Mouse (Mus musculus) midbrain, embryonic 11.5 days (tissue): ENCODE measurements around the gene Maats1. TPM values are rescaled to one million over a fixed set of nuclear protein-coding genes. Genes with fewer than 3 reads are reported as not detected.

Experiments used
- ATAC-seq: fragments of 200-750 bp; cut with Nextera tagmentation; 2 replicates; pipeline ENCODE4 v1.8.0; 2017; ENCODE audit warnings: moderate TSS enrichment, moderate library complexity; ENCODE audit not compliant: low FRiP score
- DNase-seq: peaks from one replicate; pipeline ENCODE4 v3.0.0; 2015; ENCODE audit warnings: low spot score; ENCODE audit errors: missing footprints
- H3K27ac ChIP-seq: fragments of 300-500 bp; sonication (generic); 2 replicates; pipeline ENCODE4 v1.5.1; 2014; ENCODE audit warnings: low read depth, low read length
- H3K27me3 ChIP-seq: fragments of 300-500 bp; sonication (generic); 2 replicates; pipeline ENCODE4 v1.6.1; 2014; ENCODE audit warnings: mild to moderate bottlenecking, low read length, moderate library complexity, mixed read lengths; ENCODE audit not compliant: control insufficient read depth, insufficient read depth
- H3K36me3 ChIP-seq: fragments of 300-500 bp; sonication (generic); 2 replicates; pipeline ENCODE4 v1.6.1; 2014; ENCODE audit warnings: mild to moderate bottlenecking, low read length, moderate library complexity, mixed read lengths; ENCODE audit not compliant: control insufficient read depth, insufficient read depth
- H3K4me1 ChIP-seq: fragments of 300-500 bp; sonication (generic); 2 replicates; pipeline ENCODE4 v1.6.1; 2014; ENCODE audit warnings: low read length; ENCODE audit not compliant: control insufficient read depth, insufficient read depth
- H3K4me2 ChIP-seq: fragments of 300-500 bp; sonication (generic); 2 replicates; pipeline ENCODE4 v1.6.1; 2014; ENCODE audit warnings: mild to moderate bottlenecking, moderate library complexity
- H3K4me3 ChIP-seq: fragments of 300-500 bp; sonication (generic); 2 replicates; pipeline ENCODE4 v1.5.1; 2014; ENCODE audit warnings: low read depth, low read length
- H3K9ac ChIP-seq: fragments of 300-500 bp; sonication (generic); 2 replicates; pipeline ENCODE4 v1.6.1; 2014; ENCODE audit warnings: low read length
- H3K9me3 ChIP-seq: fragments of 300-500 bp; sonication (generic); 2 replicates; pipeline ENCODE4 v1.6.1; 2016; ENCODE audit warnings: low read length; ENCODE audit not compliant: control insufficient read depth
- WGBS: fragments of 180-500 bp; shearing (Covaris S2); extraction: QIAGEN DNeasy Blood & Tissue Kit; methylation state at CpG from one replicate; pipeline ENCODE4 v1.1.7; 2014; 5-methylcytosine and 5-hydroxymethylcytosine counted together
- polyA plus RNA-seq: library from polyadenylated mRNA; unstranded; fragments of >200 nt; fragmentation: Nextera tagmentation; extraction: Ambion mirVana; gene quantifications from 2 replicates; pipeline ENCODE4 v1.2.1, GENCODE M21; 2014

Gene Maats1
- polyA plus RNA-seq, 1 experiment from 2014 or later = 0.60 TPM

DNA sequence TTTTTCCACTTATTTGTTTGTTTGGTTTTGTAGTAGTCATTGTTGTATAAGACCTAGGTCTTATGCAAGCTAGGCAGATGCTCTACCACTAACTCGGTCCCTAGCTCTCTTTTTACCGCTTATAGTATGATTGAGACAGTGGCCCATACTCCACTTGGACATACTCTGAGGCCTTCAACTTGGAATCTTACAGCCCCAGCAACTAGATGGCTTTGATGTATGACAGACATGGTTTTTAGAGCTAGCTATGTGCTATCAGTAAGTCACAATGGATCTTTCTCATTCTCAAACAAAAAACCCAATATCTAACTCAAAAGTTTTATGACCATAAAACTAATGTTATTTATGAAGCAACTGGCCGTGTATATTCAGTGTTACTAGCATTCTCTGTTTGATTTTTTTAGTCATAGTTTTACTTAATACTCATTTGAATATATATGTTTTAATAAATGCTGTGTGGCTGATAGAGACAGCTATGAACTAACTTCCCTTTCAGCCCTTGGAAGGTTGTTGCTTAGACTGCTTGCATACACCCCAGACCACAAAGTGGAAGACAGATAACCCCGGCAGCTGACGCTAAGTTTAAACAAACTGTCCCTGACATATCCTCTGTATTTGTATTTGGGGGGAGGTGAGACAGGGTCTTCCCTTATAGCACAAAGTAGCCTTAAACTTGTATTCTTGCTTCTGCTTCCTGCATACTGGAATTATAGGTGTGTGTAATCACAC, 12.4 kb upstream of the Maats1 start:
- no peak overlapping the region for H3K9ac ChIP-seq
- H3K27ac ChIP-seq = no peak overlapping the region
- no peak for DNase-seq
- WGBS = 90% methylated on average over 5 of the region's 5 CpGs
- H3K27me3 ChIP-seq = no peaks in the 10 kb centered on the region
- H3K36me3 ChIP-seq = peaks cover 5% of the 10 kb centered on the region; the same call in 1 of the 2 replicates
- H3K4me3 ChIP-seq = no peak overlapping the region
- ATAC-seq = no peak
- no peaks in the 10 kb centered on the region for H3K4me1 ChIP-seq
- no peak overlapping the region for H3K4me2 ChIP-seq
- H3K9me3 ChIP-seq = no peaks in the 10 kb centered on the region

DNA sequence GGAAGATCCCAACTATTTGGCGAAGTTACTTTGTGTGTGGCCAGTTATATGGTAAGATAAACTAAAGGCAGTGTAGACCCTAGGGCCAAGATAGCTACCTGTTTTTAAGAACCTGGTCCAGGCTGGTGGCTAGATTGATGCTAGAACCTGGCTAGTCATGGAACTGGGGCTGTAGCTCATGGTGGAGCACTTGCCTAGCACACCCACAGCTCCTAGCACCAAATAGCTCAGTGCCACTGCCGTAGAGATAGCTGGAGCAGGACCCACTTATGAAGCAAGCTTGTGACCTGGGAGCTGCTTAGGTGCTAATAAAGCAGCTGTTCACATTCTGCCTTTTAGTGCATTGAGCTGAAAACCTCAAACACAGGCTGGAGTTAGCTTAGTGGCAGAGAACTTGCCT, 11.7 kb upstream of the Maats1 start:
- Histone ChIP-seq H3K27ac (no peak overlapping the region), H3K4me2 (no peak overlapping the region), H3K36me3 (peaks cover 5% of the 10 kb centered on the region; the same call in 1 of the 2 replicates), H3K4me1 (no peaks in the 10 kb centered on the region), H3K9ac (no peak overlapping the region), H3K4me3 (no peak overlapping the region), H3K27me3 (no peaks in the 10 kb centered on the region), H3K9me3 (no peaks in the 10 kb centered on the region)
- WGBS = 92% methylated on average over 2 of the region's 2 CpGs
- DNase-seq = no peak
- ATAC-seq = no peak

DNA sequence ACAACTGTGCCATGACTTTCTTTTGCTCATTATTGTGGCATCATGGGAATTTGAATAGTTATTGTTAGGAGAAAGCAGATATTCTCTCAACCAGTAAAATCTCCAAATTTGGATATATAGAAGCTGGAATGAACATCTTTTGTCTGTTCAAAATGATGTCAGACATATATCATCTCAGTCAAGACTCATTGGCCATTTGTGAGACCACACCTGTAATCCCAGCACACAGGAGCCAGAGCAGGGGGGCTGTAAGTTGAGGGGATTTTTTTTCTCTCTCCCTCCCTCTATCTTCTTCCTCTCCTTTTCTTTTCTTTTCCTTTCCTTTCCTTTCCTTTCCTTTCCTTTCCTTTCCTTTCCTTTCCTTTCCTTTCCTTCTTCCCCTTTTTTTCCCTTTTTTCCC, 10.9 kb upstream of the Maats1 start:
- Histone ChIP-seq H3K4me3 (no peak overlapping the region), H3K4me1 (peaks cover under 1% of the 10 kb centered on the region; the same call in 1 of the 2 replicates), H3K27me3 (no peaks in the 10 kb centered on the region), H3K36me3 (peaks cover 5% of the 10 kb centered on the region; the same call in 1 of the 2 replicates), H3K4me2 (no peak overlapping the region), H3K27ac (no peak overlapping the region), H3K9me3 (no peaks in the 10 kb centered on the region), H3K9ac (no peak overlapping the region)
- ATAC-seq (no peak), DNase-seq (no peak)

DNA sequence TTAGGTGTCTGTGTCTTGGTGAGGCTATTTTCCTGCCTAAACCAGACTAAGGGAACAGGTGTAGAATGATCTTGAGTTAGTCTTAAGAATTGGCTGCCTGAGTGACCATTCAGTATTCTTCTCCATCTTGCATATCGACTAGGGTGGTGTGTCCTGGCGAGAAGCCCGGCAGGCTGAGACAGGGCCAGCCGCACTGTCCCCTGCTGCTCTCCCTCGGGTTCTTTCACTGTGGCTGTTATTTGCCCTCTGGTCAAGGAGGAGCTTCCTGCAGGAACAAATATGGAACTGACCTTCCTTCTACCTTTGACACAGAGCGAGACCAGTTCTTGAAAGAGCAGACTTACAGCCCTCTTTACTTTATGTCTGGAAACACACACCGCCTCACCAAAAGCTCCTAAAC, 10.1 kb upstream of the Maats1 start:
- 83% methylated on average over 7 of the region's 7 CpGs for WGBS
- no peak overlapping the region for H3K9ac ChIP-seq
- H3K4me3 ChIP-seq = no peak overlapping the region
- ATAC-seq = no peak
- H3K36me3 ChIP-seq = peaks cover 5% of the 10 kb centered on the region; the same call in 1 of the 2 replicates
- no peak for DNase-seq
- no peaks in the 10 kb centered on the region for H3K27me3 ChIP-seq
- H3K27ac ChIP-seq = no peak overlapping the region
- no peak overlapping the region for H3K4me2 ChIP-seq
- peaks cover 5% of the 10 kb centered on the region for H3K4me1 ChIP-seq
- H3K9me3 ChIP-seq = no peaks in the 10 kb centered on the region

DNA sequence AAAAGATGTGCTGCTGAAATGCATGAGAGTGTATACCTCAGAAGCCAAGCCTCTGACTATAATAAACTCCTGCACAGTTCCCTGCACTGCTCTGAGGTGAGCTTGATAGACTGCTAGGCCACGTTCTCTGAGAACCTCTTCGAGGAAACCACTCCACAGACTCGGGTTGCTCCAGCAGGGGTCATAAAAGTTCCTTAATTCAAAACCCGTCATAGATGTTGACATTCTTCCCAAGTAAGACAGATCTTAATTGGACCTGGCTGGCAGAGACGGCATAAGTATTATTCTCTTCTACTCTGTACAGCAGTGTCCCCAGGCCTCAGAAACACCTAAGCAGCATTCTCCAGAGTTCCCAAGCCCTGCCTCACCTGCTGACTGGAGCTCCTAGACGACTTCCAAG, 9.0 kb upstream of the Maats1 start:
- Histone ChIP-seq H3K9me3 (no peaks in the 10 kb centered on the region), H3K4me1 (peaks cover 5% of the 10 kb centered on the region), H3K4me3 (no peak overlapping the region), H3K27me3 (no peaks in the 10 kb centered on the region), H3K27ac (no peak overlapping the region), H3K9ac (no peak overlapping the region), H3K4me2 (no peak overlapping the region), H3K36me3 (peaks cover 2% of the 10 kb centered on the region; the same call in 1 of the 2 replicates)
- DNase-seq (no peak), ATAC-seq (no peak)
- 89% methylated on average over 6 of the region's 6 CpGs for WGBS

DNA sequence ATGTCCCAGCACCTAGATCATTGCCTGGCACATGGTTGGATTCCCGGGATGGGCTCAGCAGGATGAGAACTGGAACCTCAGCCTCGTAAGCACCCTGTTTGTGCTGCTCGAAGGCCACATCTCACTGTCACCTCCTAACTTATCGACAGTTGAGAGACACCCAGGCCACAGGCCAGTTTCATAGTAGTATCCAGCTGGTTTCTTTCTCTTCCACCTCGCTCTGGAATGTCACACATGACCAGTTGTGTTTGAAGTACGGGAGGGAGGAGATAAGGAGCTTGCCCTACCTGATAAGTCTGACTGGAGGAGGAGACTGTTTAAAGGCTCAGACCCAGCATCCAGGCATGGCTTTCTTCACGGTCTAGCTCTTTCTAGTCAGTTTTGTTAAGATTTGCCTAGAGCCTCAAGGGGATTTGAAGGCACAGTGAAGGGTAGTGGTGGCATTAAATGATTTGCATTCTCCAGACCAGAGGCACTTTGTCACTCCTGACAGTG, 8.5 kb upstream of the Maats1 start:
- H3K9ac ChIP-seq = no peak overlapping the region
- WGBS = 89% methylated on average over 7 of the region's 7 CpGs
- DNase-seq (no peak), ATAC-seq (no peak)
- no peak overlapping the region for H3K27ac ChIP-seq
- no peak overlapping the region for H3K4me2 ChIP-seq
- H3K36me3 ChIP-seq = peaks cover 2% of the 10 kb centered on the region; the same call in 1 of the 2 replicates
- no peaks in the 10 kb centered on the region for H3K9me3 ChIP-seq
- peaks cover 5% of the 10 kb centered on the region for H3K4me1 ChIP-seq
- no peaks in the 10 kb centered on the region for H3K27me3 ChIP-seq
- no peak overlapping the region for H3K4me3 ChIP-seq

DNA sequence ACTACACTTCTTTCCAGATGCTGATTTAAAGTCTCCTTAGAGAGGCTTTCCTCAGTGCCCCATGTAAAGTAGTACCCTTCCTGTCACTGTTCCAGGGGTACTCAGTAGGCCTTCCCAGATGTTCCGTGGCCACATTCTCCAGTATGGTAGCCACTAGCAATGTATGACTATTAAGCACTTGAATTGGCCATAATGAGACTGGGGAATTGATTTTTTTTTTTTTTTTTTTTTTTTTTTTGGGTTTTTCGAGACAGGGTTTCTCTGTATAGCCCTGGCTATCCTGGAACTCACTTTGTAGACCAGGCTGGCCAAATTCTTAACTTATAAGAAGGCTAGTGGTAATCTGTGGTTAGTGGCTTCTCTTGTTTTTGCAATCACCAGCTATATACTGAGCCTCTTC, 7.9 kb upstream of the Maats1 start:
- ATAC-seq = no peak
- H3K4me1 ChIP-seq = peaks cover 5% of the 10 kb centered on the region
- H3K27me3 ChIP-seq = no peaks in the 10 kb centered on the region
- H3K9ac ChIP-seq = no peak overlapping the region
- H3K27ac ChIP-seq = no peak overlapping the region
- WGBS = 87% methylated on average over 2 of the region's 2 CpGs
- H3K9me3 ChIP-seq = no peaks in the 10 kb centered on the region
- H3K4me2 ChIP-seq = no peak overlapping the region
- no peak overlapping the region for H3K4me3 ChIP-seq
- DNase-seq = no peak
- H3K36me3 ChIP-seq = peaks cover 2% of the 10 kb centered on the region; the same call in 1 of the 2 replicates

DNA sequence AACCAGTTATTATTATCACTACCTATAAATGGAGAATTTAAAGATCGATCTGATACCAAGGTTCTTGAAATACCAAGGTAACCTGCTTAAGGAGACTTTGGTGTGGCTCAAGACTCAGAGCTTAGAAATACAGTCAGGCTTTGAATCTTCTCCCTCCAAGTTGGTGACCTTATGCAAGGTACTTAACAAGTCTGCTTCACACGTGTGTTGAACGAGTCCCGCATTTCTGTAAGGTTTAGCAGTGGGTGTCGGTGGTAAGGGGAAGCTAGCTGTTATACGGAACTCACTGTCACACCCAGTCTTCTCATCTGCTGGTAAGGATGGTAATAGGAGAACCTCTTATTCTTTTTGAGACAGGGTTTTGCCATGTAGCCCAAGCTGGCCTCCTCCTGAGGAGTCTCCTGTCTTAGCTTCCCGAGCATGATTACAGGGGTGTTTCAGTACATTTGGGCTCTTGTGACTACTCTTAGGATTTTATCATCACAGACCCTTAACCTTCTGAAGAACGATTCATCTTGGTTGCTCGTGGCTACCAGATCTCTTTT, 6.3 kb upstream of the Maats1 start:
- Histone ChIP-seq H3K4me3 (no peak overlapping the region), H3K27ac (no peak overlapping the region), H3K4me1 (peaks cover 5% of the 10 kb centered on the region), H3K4me2 (peak overlapping the region; percentile 4; the same call in 1 of the 2 replicates), H3K36me3 (peaks cover 2% of the 10 kb centered on the region; the same call in 1 of the 2 replicates), H3K9ac (no peak overlapping the region), H3K9me3 (no peaks in the 10 kb centered on the region), H3K27me3 (no peaks in the 10 kb centered on the region)
- ATAC-seq (no peak), DNase-seq (no peak)
- WGBS = 92% methylated on average over 9 of the region's 9 CpGs

DNA sequence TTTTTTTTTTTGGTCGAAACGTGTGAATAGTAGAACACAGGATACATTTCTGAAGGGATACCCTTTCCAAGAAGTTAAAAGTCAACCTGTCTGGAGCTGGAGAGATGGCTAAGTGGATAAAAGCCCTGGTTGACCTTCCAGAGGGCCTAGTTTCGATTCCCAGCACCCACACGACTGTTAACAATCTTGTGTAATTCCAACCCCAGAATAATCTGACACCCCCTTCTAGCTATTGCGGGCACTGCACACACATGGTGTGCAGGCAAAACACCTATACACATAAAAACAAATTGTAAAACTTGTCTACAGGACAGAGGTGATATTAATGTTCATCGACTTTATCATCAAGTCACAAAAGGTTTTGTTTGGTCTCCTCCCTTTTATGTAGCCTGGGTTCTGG, 5.6 kb upstream of the Maats1 start:
- peaks cover 5% of the 10 kb centered on the region for H3K4me1 ChIP-seq
- no peaks in the 10 kb centered on the region for H3K9me3 ChIP-seq
- WGBS = 64% methylated on average over 6 of the region's 6 CpGs
- H3K4me3 ChIP-seq = peak overlapping the region; percentile 88
- no peaks in the 10 kb centered on the region for H3K27me3 ChIP-seq
- H3K36me3 ChIP-seq = peaks cover 2% of the 10 kb centered on the region; the same call in 1 of the 2 replicates
- H3K27ac ChIP-seq = no peak overlapping the region
- H3K9ac ChIP-seq = peak overlapping the region; percentile 41
- DNase-seq = no peak
- no peak for ATAC-seq
- peak overlapping the region; percentile 65 for H3K4me2 ChIP-seq
